Mouse (Mus musculus): Measurements from ENCODE around the gene Camk1d.
"Not testable (repeated sequence)": the region's sequence is repeated elsewhere in the genome, so short reads cannot be mapped to it uniquely, and the experiment has no call there.

Gene Camk1d

GRCm38 (mm10) chr2:5286189-5287043 is 427.9 kb downstream of the Camk1d start:
- DNase-seq (ENCODE audit: extremely low read depth, low read depth, low spot score) = no peak

DNA sequence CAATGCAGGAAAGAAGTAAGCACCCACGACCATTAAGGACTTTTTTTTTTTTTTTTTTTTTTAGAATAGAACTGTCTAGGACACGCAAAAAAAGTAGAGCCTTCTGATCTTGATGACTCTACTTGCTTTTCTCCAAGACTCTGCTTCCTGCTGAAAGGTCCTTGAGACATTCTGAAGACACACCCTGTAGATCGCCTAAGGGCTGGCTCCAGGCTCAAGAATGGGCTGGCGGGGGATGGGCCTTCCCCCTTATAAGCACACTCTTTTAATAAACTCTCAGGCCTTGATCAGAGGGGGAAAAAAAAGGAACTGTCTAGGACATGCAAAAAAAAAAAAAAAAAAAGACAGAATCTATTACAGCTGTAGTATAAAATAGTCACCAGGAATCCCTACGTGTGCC is 430.0 kb downstream of the Camk1d start:
- DNase-seq (ENCODE audit: extremely low read depth, low read depth, low spot score) = no peak

GRCm38 (mm10) chr2:5282623-5283022 is 431.7 kb downstream of the Camk1d start:
- DNase-seq (ENCODE audit: extremely low read depth, low read depth, low spot score) = no peak

DNA sequence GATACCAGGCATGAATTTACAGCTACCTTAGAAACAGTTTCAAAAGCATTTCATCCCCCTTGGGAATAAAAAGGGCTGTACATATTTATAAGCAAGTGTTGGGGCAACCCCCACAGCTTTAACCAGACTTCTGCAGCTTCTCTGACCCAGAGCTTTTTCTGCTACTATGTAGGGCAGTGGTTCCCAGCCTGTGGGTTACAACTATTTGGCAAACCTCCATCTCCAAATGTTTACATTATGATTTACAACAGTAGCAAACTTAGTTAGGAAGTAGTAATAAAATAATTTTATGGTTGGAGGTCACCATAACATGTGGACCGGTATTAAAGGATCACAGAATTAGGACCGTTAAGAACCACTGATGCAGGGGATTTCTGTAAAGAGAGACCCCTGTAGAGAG is 446.3 kb downstream of the Camk1d start:
- no peak for DNase-seq (ENCODE audit: extremely low read depth, low read depth, low spot score)

DNA sequence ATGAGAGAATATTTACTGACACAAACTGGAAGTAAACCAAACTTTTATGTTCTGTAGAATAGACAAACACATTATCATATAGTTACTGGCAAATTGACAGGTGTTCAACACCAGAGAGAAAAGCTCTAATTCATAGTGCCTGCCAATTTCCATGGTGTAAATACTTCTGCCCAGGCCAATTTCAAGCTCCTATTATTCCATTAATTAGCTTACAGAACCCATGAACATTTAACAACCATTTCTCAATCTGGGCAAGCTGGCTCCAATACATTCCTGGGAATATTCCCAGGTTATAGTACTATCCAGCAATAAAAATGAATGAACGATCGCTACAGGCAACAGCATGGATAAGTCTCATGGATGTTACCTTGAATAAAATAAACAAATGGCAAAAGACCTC is 452.0 kb downstream of the Camk1d start:
- peak; percentile 92 for DNase-seq (ENCODE audit: extremely low read depth, low read depth, low spot score)

- DNase-seq (ENCODE audit: extremely low read depth, low read depth, low spot score) = no peak
These were observed 456.1 kb downstream of the Camk1d start for GRCm38 (mm10) chr2:5258250-5258649.

GRCm38 (mm10) chr2:5249969-5250368 is 464.3 kb downstream of the Camk1d start:
- peak; percentile 33 for DNase-seq (ENCODE audit: extremely low read depth, low read depth, low spot score)

GRCm38 (mm10) chr2:5249199-5249598 is 465.1 kb downstream of the Camk1d start:
- not testable (repeated sequence) for DNase-seq (ENCODE audit: extremely low read depth, low read depth, low spot score)
